Mouse (Mus musculus): ENCODE measurements around the gene Gpr162.

- no peak for TF ChIP-seq POLR2A (IDR thresholded peaks at IDR 0.05; ENCODE audit: low read depth, low read length)
- peak; percentile 88 to 93 for TF ChIP-seq CTCF (conservative IDR thresholded peaks at IDR 0.05 in 1 of 2, IDR thresholded peaks at IDR 0.05 in 1 of 2; ENCODE audit: low read depth in 2 of 2, low read length in 2 of 2)
- TF ChIP-seq EP300 (IDR thresholded peaks at IDR 0.05; ENCODE audit: low read length): no peak
- TF ChIP-seq ELF1 (IDR thresholded peaks at IDR 0.05; ENCODE audit: low read depth, low read length): no peak
- no peak for TF ChIP-seq POLR2AphosphoS2 (IDR thresholded peaks at IDR 0.05; ENCODE audit: low read depth, low read length)
- TF ChIP-seq JUN (IDR thresholded peaks at IDR 0.05; ENCODE audit: insufficient read depth, low read depth, low read length): no peak
- no peak for TF ChIP-seq GABPA (IDR thresholded peaks at IDR 0.05; ENCODE audit: insufficient replicate concordance, low read depth, low read length)
- TF ChIP-seq CHD1 (IDR thresholded peaks at IDR 0.05; ENCODE audit: low read depth, low read length): no peak
- TF ChIP-seq ZNF384 (IDR thresholded peaks at IDR 0.05; ENCODE audit: low read depth, low read length): 0 out of 2 replicates have a peak, but pooled peaks have one; percentile 8
- TF ChIP-seq MAFK (IDR thresholded peaks at IDR 0.05; ENCODE audit: insufficient replicate concordance, low read length): no peak
- TF ChIP-seq TCF12 (IDR thresholded peaks at IDR 0.05; ENCODE audit: low read depth, low read length): no peak
- no peak for TF ChIP-seq PAX5 (IDR thresholded peaks at IDR 0.05; ENCODE audit: low read length)
- TF ChIP-seq USF1 (IDR thresholded peaks at IDR 0.05; ENCODE audit: low read depth, low read length): no peak
- no peak for TF ChIP-seq JUND (conservative IDR thresholded peaks at IDR 0.05; ENCODE audit: low read depth, low read length)
Measured at GRCm38 (mm10) chr6:124847305-124847704, 16.5 kb downstream of the Gpr162 start.
